Mouse (Mus musculus) intestine, postnatal 0 days (tissue): ENCODE results near the gene Rin1. TPM values are rescaled to one million over a fixed set of nuclear protein-coding genes. Genes with fewer than 3 reads are reported as not detected.

Experiments
- ATAC-seq: fragments of 200-750 bp; cut with Nextera tagmentation; 2 replicates; pipeline ENCODE4 v1.8.0; 2017; ENCODE audit warnings: mild to moderate bottlenecking, moderate TSS enrichment, moderate library complexity
- H3K27ac ChIP-seq: fragments of 300-500 bp; sonication (generic); 2 replicates; pipeline ENCODE4 v1.5.1; 2014; ENCODE audit warnings: mild to moderate bottlenecking, low read depth, low read length, moderate library complexity
- H3K27me3 ChIP-seq: fragments of 300-500 bp; sonication (generic); replicated peaks from 2 replicates; pipeline ENCODE4 v1.6.1; 2014; ENCODE audit warnings: low read length, mixed read lengths; ENCODE audit not compliant: control insufficient read depth, insufficient read depth
- H3K36me3 ChIP-seq: fragments of 300-500 bp; sonication (generic); 2 replicates; pipeline ENCODE4 v1.6.1; 2014; ENCODE audit warnings: mild to moderate bottlenecking, moderate library complexity; ENCODE audit not compliant: control insufficient read depth, insufficient read depth
- H3K4me1 ChIP-seq: fragments of 300-500 bp; sonication (generic); replicated peaks from 2 replicates; pipeline ENCODE4 v1.6.1; 2014; ENCODE audit warnings: antibody characterized with exemption, low read length, mixed read lengths; ENCODE audit not compliant: control insufficient read depth, insufficient read depth
- H3K4me2 ChIP-seq: fragments of 300-500 bp; sonication (generic); replicated peaks from 2 replicates; pipeline ENCODE4 v1.6.1; 2014; ENCODE audit warnings: low read depth, mild to moderate bottlenecking, moderate library complexity
- H3K4me3 ChIP-seq: fragments of 300-500 bp; sonication (generic); 2 replicates; pipeline ENCODE4 v1.5.1; 2014; ENCODE audit warnings: low read depth, low read length
- H3K9ac ChIP-seq: fragments of 300-500 bp; sonication (generic); 2 replicates; pipeline ENCODE4 v1.6.1; 2014; ENCODE audit warnings: mild to moderate bottlenecking, low read depth, low read length
- H3K9me3 ChIP-seq: fragments of 300-500 bp; sonication (generic); 2 replicates; pipeline ENCODE4 v1.6.1; 2016; ENCODE audit warnings: mixed run types; ENCODE audit not compliant: control insufficient read depth
- CTCF ChIP-seq: sonication (generic); IDR thresholded peaks from 2 replicates; pipeline ENCODE4 v1.5.1; 2016; ENCODE audit warnings: low read depth, mild to moderate bottlenecking, control low read depth, antibody characterized with exemption, moderate library complexity
- WGBS: fragments of 180-500 bp; shearing (Covaris S2); extraction: QIAGEN DNeasy Blood & Tissue Kit; methylation state at CpG from one replicate; pipeline ENCODE4 v1.1.7; 2014; 5-methylcytosine and 5-hydroxymethylcytosine counted together
- polyA plus RNA-seq: library from polyadenylated mRNA; unstranded; fragments of >200 nt; fragmentation: Nextera tagmentation; extraction: Ambion mirVana; gene quantifications from 2 replicates; pipeline ENCODE4 v1.2.1, GENCODE M21; 2015

Rin1 gene
- polyA plus RNA-seq, 1 experiment from 2014 or later: 0.77 TPM

DNA sequence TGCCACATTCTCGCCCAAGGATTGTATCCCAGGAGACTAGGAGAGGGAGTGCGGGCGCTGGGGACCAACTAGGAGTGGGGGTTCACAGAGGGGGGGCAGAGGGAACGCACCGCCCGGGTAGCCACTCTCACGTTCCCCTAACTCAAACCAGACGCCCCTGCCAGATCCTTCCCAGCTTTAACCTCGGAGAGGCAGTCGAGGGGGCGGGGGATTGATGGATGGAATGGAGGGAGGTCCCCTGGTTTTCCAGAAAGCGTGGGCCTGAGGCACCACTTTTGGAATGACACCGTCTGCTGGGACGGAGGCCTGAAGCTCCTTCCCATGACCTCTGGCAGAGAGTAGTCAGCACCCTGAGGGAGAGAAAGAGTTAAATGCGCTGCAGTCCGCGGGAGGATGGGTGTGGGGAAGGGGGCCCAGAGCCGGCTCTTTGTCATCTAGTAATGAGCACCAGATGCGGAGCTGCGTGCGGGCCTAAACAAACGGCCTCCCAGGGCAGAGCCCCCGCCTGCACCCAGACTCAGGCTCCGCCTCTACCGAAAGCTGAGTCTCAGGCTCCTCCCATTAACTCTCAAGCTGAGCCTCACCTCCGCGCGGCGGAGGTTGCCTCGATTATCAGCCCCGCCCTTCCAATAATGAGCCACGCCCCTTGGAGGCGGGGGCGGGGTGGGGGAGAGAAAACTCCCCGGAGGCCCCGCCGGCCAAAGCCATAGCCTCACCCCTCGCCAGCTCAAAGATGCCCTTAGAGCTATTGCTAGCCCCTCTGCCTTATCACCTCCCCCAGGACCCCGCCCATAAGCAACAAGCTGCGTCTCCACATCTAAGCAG lies 21.5 kb downstream of the Rin1 start:
- 2% methylated on average over 40 of the region's 40 CpGs for WGBS
- peak; percentile 77 for ATAC-seq
- no peaks in the 10 kb centered on the region for H3K4me1 ChIP-seq

GRCm38 (mm10) chr19:5072389-5073019 lies 22.2 kb downstream of the Rin1 start:
- Histone ChIP-seq H3K9me3 (no peaks in the 10 kb centered on the region), H3K27ac (peak overlapping the region; percentile 6; the same call in 1 of the 2 replicates), H3K9ac (no peak overlapping the region), H3K36me3 (no peaks in the 10 kb centered on the region), H3K4me1 (no peaks in the 10 kb centered on the region), H3K4me3 (peak overlapping the region; percentile 38), H3K27me3 (peaks cover 24% of the 10 kb centered on the region), H3K4me2 (peak overlapping the region; percentile 65)
- 3% methylated on average over 20 of the region's 20 CpGs for WGBS
- ATAC-seq: peak; percentile 19; the same call in 1 of the 2 replicates
- peak; percentile 12; the same call in 1 of the 2 replicates for TF ChIP-seq CTCF

More for the DNA sequence above, 21.5 kb downstream of the Rin1 start:
- Histone ChIP-seq H3K27ac (peak overlapping the region; percentile 63), H3K9me3 (no peaks in the 10 kb centered on the region), H3K4me3 (peak overlapping the region; percentile 38), H3K9ac (0 out of 2 replicates have a peak overlapping the region, but pooled peaks have one; percentile 4), H3K4me2 (peak overlapping the region; percentile 65), H3K27me3 (peaks cover 32% of the 10 kb centered on the region), H3K36me3 (no peaks in the 10 kb centered on the region)
- no peak for TF ChIP-seq CTCF

DNA sequence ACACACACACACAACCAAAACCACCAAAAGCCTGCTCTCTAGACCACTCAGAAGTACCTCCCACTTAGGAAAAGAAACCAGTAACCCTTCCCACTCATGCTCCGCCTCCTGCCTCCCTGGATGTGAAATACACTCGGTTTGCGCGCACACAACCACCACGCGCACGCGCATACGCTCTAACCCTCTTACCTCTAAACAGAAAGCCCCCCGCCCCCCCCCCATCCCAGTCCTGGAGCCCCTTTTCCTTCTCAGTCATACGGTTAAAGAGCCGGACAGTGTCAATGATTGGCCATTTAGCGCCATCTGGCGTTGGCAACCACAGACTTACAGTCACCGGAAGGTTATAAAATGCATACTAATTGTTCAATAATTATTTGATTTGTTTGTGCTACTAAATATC lies 22.7 kb downstream of the Rin1 start:
- peak overlapping the region; percentile 38 for H3K4me3 ChIP-seq
- peak; percentile 77 for TF ChIP-seq CTCF
- H3K9ac ChIP-seq: no peak overlapping the region
- no peak overlapping the region for H3K27ac ChIP-seq
- no peaks in the 10 kb centered on the region for H3K9me3 ChIP-seq
- H3K27me3 ChIP-seq: peaks cover 21% of the 10 kb centered on the region
- H3K4me2 ChIP-seq: peak overlapping the region; percentile 65
- H3K4me1 ChIP-seq: no peaks in the 10 kb centered on the region
- ATAC-seq: no peak
- no peaks in the 10 kb centered on the region for H3K36me3 ChIP-seq
- WGBS: 2% methylated on average over 15 of the region's 15 CpGs

- H3K27me3 ChIP-seq: peaks cover 17% of the 10 kb centered on the region
- H3K27ac ChIP-seq: no peak overlapping the region
- no peaks in the 10 kb centered on the region for H3K4me1 ChIP-seq
- H3K4me3 ChIP-seq: peak overlapping the region; percentile 38; the same call in 1 of the 2 replicates
- no peak for ATAC-seq
- H3K9ac ChIP-seq: no peak overlapping the region
- peak overlapping the region; percentile 65 for H3K4me2 ChIP-seq
- no peak for TF ChIP-seq CTCF
- H3K36me3 ChIP-seq: no peaks in the 10 kb centered on the region
- no peaks in the 10 kb centered on the region for H3K9me3 ChIP-seq
- WGBS: 18% methylated on average over 5 of the region's 5 CpGs
Observed at GRCm38 (mm10) chr19:5073518-5073917, 23.2 kb downstream of the Rin1 start.

- TF ChIP-seq CTCF: peak; percentile 31; the same call in 1 of the 2 replicates
- 100% methylated on average over 1 of the region's 1 CpGs for WGBS
- Histone ChIP-seq H3K9ac (no peak overlapping the region), H3K27me3 (peaks cover 37% of the 10 kb centered on the region), H3K4me2 (no peak overlapping the region), H3K27ac (no peak overlapping the region), H3K36me3 (no peaks in the 10 kb centered on the region), H3K9me3 (no peaks in the 10 kb centered on the region), H3K4me3 (no peak overlapping the region), H3K4me1 (no peaks in the 10 kb centered on the region)
- no peak for ATAC-seq
Observed at GRCm38 (mm10) chr19:5079279-5079678, 29.0 kb downstream of the Rin1 start.

GRCm38 (mm10) chr19:5082005-5082404 lies 31.7 kb downstream of the Rin1 start:
- Histone ChIP-seq H3K27me3 (peaks cover 58% of the 10 kb centered on the region), H3K9ac (no peak overlapping the region), H3K4me1 (no peaks in the 10 kb centered on the region), H3K9me3 (no peaks in the 10 kb centered on the region), H3K27ac (no peak overlapping the region), H3K4me2 (no peak overlapping the region), H3K36me3 (no peaks in the 10 kb centered on the region), H3K4me3 (no peak overlapping the region)
- TF ChIP-seq CTCF: no peak
- no peak for ATAC-seq
- 57% methylated on average over 18 of the region's 18 CpGs for WGBS
